Mouse (Mus musculus) embryonic facial prominence, embryonic 11.5 days (tissue): Measurements from ENCODE around the gene Rere. TPM values are rescaled to one million over a fixed set of nuclear protein-coding genes. Genes with fewer than 3 reads are reported as not detected.
"Not testable (repeated sequence)": the region's sequence is repeated elsewhere in the genome, so short reads cannot be mapped to it uniquely, and the experiment has no call there.

Experiments used
- ATAC-seq: fragments of 200-750 bp; cut with Nextera tagmentation; replicated peaks from 2 replicates; pipeline ENCODE4 v1.8.0; 2017; ENCODE audit warnings: low read depth; ENCODE audit not compliant: insufficient number of reproducible peaks, low FRiP score, low TSS enrichment
- DNase-seq: peaks from one replicate; pipeline ENCODE4 v3.0.0-alpha.2; 2015; ENCODE audit warnings: low spot score
- H3K27ac ChIP-seq: fragments of 300-500 bp; sonication (generic); replicated peaks from 2 replicates; pipeline ENCODE4 v1.5.1; 2014; ENCODE audit warnings: mild to moderate bottlenecking, low read depth, low read length, control low read depth
- H3K27me3 ChIP-seq: fragments of 300-500 bp; sonication (generic); 2 replicates; pipeline ENCODE4 v1.6.1; 2014; ENCODE audit warnings: mild to moderate bottlenecking, low read length, moderate library complexity, mixed read lengths; ENCODE audit not compliant: control insufficient read depth, insufficient read depth
- H3K36me3 ChIP-seq: fragments of 300-500 bp; sonication (generic); replicated peaks from 2 replicates; pipeline ENCODE4 v1.6.1; 2014; ENCODE audit warnings: low read depth, mild to moderate bottlenecking, low read length, moderate library complexity, mixed read lengths; ENCODE audit not compliant: control insufficient read depth, insufficient read depth
- H3K4me1 ChIP-seq: fragments of 300-500 bp; sonication (generic); 2 replicates; pipeline ENCODE4 v1.6.1; 2014; ENCODE audit warnings: low read length, mixed read lengths; ENCODE audit not compliant: control insufficient read depth, insufficient read depth
- H3K4me2 ChIP-seq: fragments of 300-500 bp; sonication (generic); 2 replicates; pipeline ENCODE4 v1.6.1; 2014; ENCODE audit warnings: low read depth, mild to moderate bottlenecking, control low read depth, low read length, moderate library complexity
- H3K4me3 ChIP-seq: fragments of 300-500 bp; sonication (generic); 2 replicates; pipeline ENCODE4 v1.5.1; 2014; ENCODE audit warnings: low read depth, low read length, control low read depth
- H3K9ac ChIP-seq: fragments of 300-500 bp; sonication (generic); replicated peaks from 2 replicates; pipeline ENCODE4 v1.6.1; 2014; ENCODE audit warnings: mild to moderate bottlenecking, control low read depth, low read length
- H3K9me3 ChIP-seq: fragments of 300-500 bp; sonication (generic); replicated peaks from 2 replicates; pipeline ENCODE4 v1.6.1; 2016; ENCODE audit warnings: mild to moderate bottlenecking, low read length, inconsistent platforms, mixed read lengths; ENCODE audit not compliant: control insufficient read depth
- WGBS: fragments of 180-500 bp; shearing (Covaris S2); extraction: QIAGEN DNeasy Blood & Tissue Kit; methylation state at CpG from one replicate; pipeline ENCODE4 v1.1.7; 2014; 5-methylcytosine and 5-hydroxymethylcytosine counted together
- polyA plus RNA-seq: library from polyadenylated mRNA; unstranded; fragments of >200 nt; fragmentation: Nextera tagmentation; extraction: Ambion mirVana; gene quantifications from 2 replicates; pipeline ENCODE4 v1.2.1, GENCODE M21; 2014

Gene Rere
- polyA plus RNA-seq, 1 experiment from 2014 or later = 22.9 TPM

GRCm38 (mm10) chr4:150545775-150546174 lies 264.3 kb downstream of the Rere start:
- Histone ChIP-seq H3K9ac (no peak overlapping the region), H3K4me3 (no peak overlapping the region), H3K27ac (no peak overlapping the region), H3K27me3 (no peaks in the 10 kb centered on the region), H3K36me3 (peaks cover 2% of the 10 kb centered on the region; the same call in 1 of the 2 replicates), H3K9me3 (no peaks in the 10 kb centered on the region), H3K4me2 (no peak overlapping the region), H3K4me1 (no peaks in the 10 kb centered on the region)
- DNase-seq = no peak
- no peak for ATAC-seq
- WGBS = 93% methylated on average over 7 of the region's 7 CpGs

- not testable (repeated sequence) for ATAC-seq, H3K4me2 ChIP-seq, H3K4me1 ChIP-seq, DNase-seq, H3K4me3 ChIP-seq, H3K27me3 ChIP-seq, H3K27ac ChIP-seq, H3K36me3 ChIP-seq, H3K9me3 ChIP-seq, H3K9ac ChIP-seq
- 93% methylated on average over 4 of the region's 4 CpGs for WGBS
Observed at GRCm38 (mm10) chr4:150546296-150546695, 264.9 kb downstream of the Rere start.

- no peak overlapping the region for H3K4me2 ChIP-seq
- no peak for DNase-seq
- no peak for ATAC-seq
- no peaks in the 10 kb centered on the region for H3K4me1 ChIP-seq
- peaks cover 2% of the 10 kb centered on the region; the same call in 1 of the 2 replicates for H3K36me3 ChIP-seq
- 94% methylated on average over 9 of the region's 9 CpGs for WGBS
- no peak overlapping the region for H3K9ac ChIP-seq
- no peaks in the 10 kb centered on the region for H3K9me3 ChIP-seq
- no peaks in the 10 kb centered on the region for H3K27me3 ChIP-seq
- no peak overlapping the region for H3K4me3 ChIP-seq
- no peak overlapping the region for H3K27ac ChIP-seq
Observed at GRCm38 (mm10) chr4:150549393-150549792, 267.9 kb downstream of the Rere start.

GRCm38 (mm10) chr4:150549989-150550716 lies 268.7 kb downstream of the Rere start:
- ATAC-seq (no peak), DNase-seq (no peak)
- no peaks in the 10 kb centered on the region for H3K4me1 ChIP-seq
- peaks cover 2% of the 10 kb centered on the region; the same call in 1 of the 2 replicates for H3K36me3 ChIP-seq
- no peak overlapping the region for H3K27ac ChIP-seq
- no peak overlapping the region for H3K4me2 ChIP-seq
- no peaks in the 10 kb centered on the region for H3K9me3 ChIP-seq
- WGBS = 94% methylated on average over 12 of the region's 12 CpGs
- H3K9ac ChIP-seq = no peak overlapping the region
- no peaks in the 10 kb centered on the region for H3K27me3 ChIP-seq
- no peak overlapping the region for H3K4me3 ChIP-seq

GRCm38 (mm10) chr4:150551390-150551789 lies 269.9 kb downstream of the Rere start:
- no peak overlapping the region for H3K4me2 ChIP-seq
- no peaks in the 10 kb centered on the region for H3K9me3 ChIP-seq
- no peak overlapping the region for H3K27ac ChIP-seq
- no peak overlapping the region for H3K4me3 ChIP-seq
- H3K36me3 ChIP-seq = peaks cover 2% of the 10 kb centered on the region; the same call in 1 of the 2 replicates
- no peaks in the 10 kb centered on the region for H3K4me1 ChIP-seq
- ATAC-seq = no peak
- H3K27me3 ChIP-seq = no peaks in the 10 kb centered on the region
- 93% methylated on average over 4 of the region's 4 CpGs for WGBS
- no peak for DNase-seq
- no peak overlapping the region for H3K9ac ChIP-seq

GRCm38 (mm10) chr4:150552751-150553600 lies 271.5 kb downstream of the Rere start:
- H3K4me3 ChIP-seq = no peak overlapping the region
- H3K36me3 ChIP-seq = no peaks in the 10 kb centered on the region; the same call in 1 of the 2 replicates
- no peaks in the 10 kb centered on the region for H3K9me3 ChIP-seq

GRCm38 (mm10) chr4:150555783-150556182 lies 274.3 kb downstream of the Rere start:
- Histone ChIP-seq H3K4me1 (peaks cover 5% of the 10 kb centered on the region; the same call in 1 of the 2 replicates), H3K9me3 (no peaks in the 10 kb centered on the region), H3K27ac (no peak overlapping the region), H3K27me3 (no peaks in the 10 kb centered on the region), H3K4me3 (no peak overlapping the region), H3K36me3 (no peaks in the 10 kb centered on the region), H3K4me2 (no peak overlapping the region), H3K9ac (no peak overlapping the region)
- DNase-seq = no peak
- ATAC-seq = no peak

More at GRCm38 (mm10) chr4:150552751-150553600, 271.5 kb downstream of the Rere start:
- Histone ChIP-seq H3K4me2 (no peak overlapping the region), H3K27ac (no peak overlapping the region), H3K9ac (no peak overlapping the region), H3K27me3 (no peaks in the 10 kb centered on the region), H3K4me1 (peaks cover 5% of the 10 kb centered on the region; the same call in 1 of the 2 replicates)
- 90% methylated on average over 15 of the region's 15 CpGs for WGBS
- no peak for DNase-seq
- no peak for ATAC-seq
